Mouse (Mus musculus) ovary, adult 18-20 months (tissue): Measurements from ENCODE around the gene Srebf2.
"Not testable (repeated sequence)": the region's sequence is repeated elsewhere in the genome, so short reads cannot be mapped to it uniquely, and the experiment has no call there.

Experiments used
- DNase-seq: peaks from one replicate; pipeline ENCODE4 v3.0.0; 2022; ENCODE audit warnings: low spot score, mixed read lengths

Srebf2 gene

GRCm38 (mm10) chr15:82146770-82147610 is at the start of gene Srebf2:
Srebf2 (plus strand) TSS chr15:82147181.
- peak; percentile 99 for DNase-seq

GRCm38 (mm10) chr15:82106953-82107555 is 39.9 kb upstream of the Srebf2 start:
- DNase-seq: no peak

GRCm38 (mm10) chr15:82120544-82120943 is 26.4 kb upstream of the Srebf2 start:
- no peak for DNase-seq

GRCm38 (mm10) chr15:82126690-82127089 is 20.3 kb upstream of the Srebf2 start:
- DNase-seq: not testable (repeated sequence)

- DNase-seq: peak; percentile 90
These were observed 19.3 kb upstream of the Srebf2 start, which contains the start of gene Ccdc134 for GRCm38 (mm10) chr15:82127426-82128374. Ccdc134 (plus strand) TSS chr15:82127922.

GRCm38 (mm10) chr15:82128398-82128797 is 18.6 kb upstream of the Srebf2 start:
- DNase-seq: no peak

GRCm38 (mm10) chr15:82130599-82130998 is 16.4 kb upstream of the Srebf2 start:
- no peak for DNase-seq

- no peak for DNase-seq
These were observed 11.6 kb upstream of the Srebf2 start for GRCm38 (mm10) chr15:82135372-82135771.

- DNase-seq: peak; percentile 32
These were observed 8.4 kb upstream of the Srebf2 start for GRCm38 (mm10) chr15:82138565-82138964.

- no peak for DNase-seq
These were observed 7.8 kb upstream of the Srebf2 start for GRCm38 (mm10) chr15:82139196-82139595.

GRCm38 (mm10) chr15:82140355-82140754 is 6.6 kb upstream of the Srebf2 start:
- no peak for DNase-seq

GRCm38 (mm10) chr15:82144157-82144556 is 2.8 kb upstream of the Srebf2 start:
- DNase-seq: no peak

- no peak for DNase-seq
These were observed 1.6 kb upstream of the Srebf2 start for GRCm38 (mm10) chr15:82145408-82145807.

GRCm38 (mm10) chr15:82145851-82146769 is 871 bp upstream of the Srebf2 start:
- no peak for DNase-seq

- DNase-seq: peak; percentile 24
These were observed 680 bp downstream of the Srebf2 start for GRCm38 (mm10) chr15:82147611-82148111.

GRCm38 (mm10) chr15:82148510-82148911 is 1.5 kb downstream of the Srebf2 start:
- DNase-seq: no peak

- DNase-seq: no peak
These were observed 3.1 kb downstream of the Srebf2 start for GRCm38 (mm10) chr15:82150042-82150441.

- DNase-seq: no peak
These were observed 4.2 kb downstream of the Srebf2 start for GRCm38 (mm10) chr15:82151176-82151575.

GRCm38 (mm10) chr15:82152022-82152421 is 5.0 kb downstream of the Srebf2 start:
- DNase-seq: no peak

GRCm38 (mm10) chr15:82152435-82152834 is 5.5 kb downstream of the Srebf2 start:
- no peak for DNase-seq

- no peak for DNase-seq
These were observed 9.3 kb downstream of the Srebf2 start for GRCm38 (mm10) chr15:82156298-82156697.
